Mouse (Mus musculus) limb, embryonic 11.5 days (tissue): ENCODE data around the gene Myo5a. TPM values are rescaled to one million over a fixed set of nuclear protein-coding genes. Genes with fewer than 3 reads are reported as not detected.

ENCODE experiments used
- ATAC-seq: fragments of 200-750 bp; cut with Nextera tagmentation; 2 replicates; pipeline ENCODE4 v1.8.0; 2017; ENCODE audit warnings: low read depth; ENCODE audit not compliant: insufficient number of reproducible peaks, low FRiP score, low TSS enrichment
- DNase-seq: peaks from one replicate; pipeline ENCODE4 v3.0.0-alpha.2; 2015; ENCODE audit warnings: low spot score
- H3K27ac ChIP-seq: fragments of 300-500 bp; sonication (generic); replicated peaks from 2 replicates; pipeline ENCODE4 v1.5.1; 2014; ENCODE audit warnings: low read depth, mild to moderate bottlenecking, low read length
- H3K27me3 ChIP-seq: fragments of 300-500 bp; sonication (generic); 2 replicates; pipeline ENCODE4 v1.6.1; 2014; ENCODE audit warnings: mild to moderate bottlenecking, low read length, mixed read lengths; ENCODE audit not compliant: control insufficient read depth, insufficient read depth
- H3K36me3 ChIP-seq: fragments of 300-500 bp; sonication (generic); 2 replicates; pipeline ENCODE4 v1.6.1; 2014; ENCODE audit warnings: mild to moderate bottlenecking, low read length, moderate library complexity, mixed read lengths; ENCODE audit not compliant: control insufficient read depth, insufficient read depth
- H3K4me1 ChIP-seq: fragments of 300-500 bp; sonication (generic); 2 replicates; pipeline ENCODE4 v1.6.1; 2014; ENCODE audit warnings: low read length, mixed read lengths; ENCODE audit not compliant: control insufficient read depth, insufficient read depth
- H3K4me2 ChIP-seq: fragments of 300-500 bp; sonication (generic); 2 replicates; pipeline ENCODE4 v1.6.1; 2014; ENCODE audit warnings: low read depth, mild to moderate bottlenecking, moderate library complexity; ENCODE audit not compliant: severe bottlenecking
- H3K4me3 ChIP-seq: fragments of 300-500 bp; sonication (generic); 2 replicates; pipeline ENCODE4 v1.5.1; 2014; ENCODE audit warnings: low read depth, low read length
- H3K9ac ChIP-seq: fragments of 300-500 bp; sonication (generic); 2 replicates; pipeline ENCODE4 v1.6.1; 2014; ENCODE audit warnings: mild to moderate bottlenecking, low read length
- H3K9me3 ChIP-seq: fragments of 300-500 bp; sonication (generic); 2 replicates; pipeline ENCODE4 v1.6.1; 2016; ENCODE audit warnings: low read length; ENCODE audit not compliant: control insufficient read depth
- WGBS: fragments of 180-500 bp; shearing (Covaris S2); extraction: QIAGEN DNeasy Blood & Tissue Kit; methylation state at CpG from one replicate; pipeline ENCODE4 v1.1.7; 2014; 5-methylcytosine and 5-hydroxymethylcytosine counted together
- polyA plus RNA-seq: library from polyadenylated mRNA; unstranded; fragments of >200 nt; fragmentation: Nextera tagmentation; extraction: Ambion mirVana; gene quantifications from 2 replicates; pipeline ENCODE4 v1.2.1, GENCODE M21; 2014

The Myo5a gene
- polyA plus RNA-seq, 1 experiment from 2014 or later: 21.0 TPM

DNA sequence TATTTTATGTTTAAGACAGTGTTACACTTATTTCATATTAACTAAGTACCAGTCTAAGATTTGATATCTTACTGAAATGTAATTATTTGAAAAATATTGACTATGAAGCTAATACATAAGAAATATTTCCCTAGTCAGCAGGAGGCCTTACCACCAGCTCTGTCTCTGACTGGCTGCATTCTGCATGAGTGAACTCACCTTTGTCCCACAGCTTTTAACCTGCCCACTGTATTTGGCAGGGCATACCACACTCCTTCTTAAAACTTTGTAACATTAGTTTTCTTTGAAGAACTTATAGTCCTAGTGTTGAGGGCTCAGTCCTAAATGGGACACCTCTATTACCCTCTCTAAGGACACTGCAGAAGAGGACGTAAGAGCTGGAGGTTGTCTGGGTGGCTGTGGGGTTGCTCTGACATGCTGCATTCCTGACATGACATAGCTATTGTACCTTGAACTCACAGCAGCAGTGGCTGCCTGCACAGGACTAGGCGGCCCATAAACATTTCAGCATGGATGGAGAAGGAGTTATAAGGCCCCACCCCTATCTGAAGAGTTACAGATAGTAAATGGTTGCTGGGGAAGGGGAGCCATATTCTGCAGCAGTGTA lies 45.9 kb downstream of the Myo5a start:
- H3K36me3 ChIP-seq: no peaks in the 10 kb centered on the region
- 71% methylated on average over 2 of the region's 2 CpGs for WGBS
- no peaks in the 10 kb centered on the region for H3K4me1 ChIP-seq
- ATAC-seq (no peak), DNase-seq (no peak)
- H3K9ac ChIP-seq: no peak overlapping the region
- H3K9me3 ChIP-seq: no peaks in the 10 kb centered on the region
- no peak overlapping the region for H3K27ac ChIP-seq
- no peaks in the 10 kb centered on the region for H3K27me3 ChIP-seq
- H3K4me3 ChIP-seq: no peak overlapping the region
- no peak overlapping the region for H3K4me2 ChIP-seq

DNA sequence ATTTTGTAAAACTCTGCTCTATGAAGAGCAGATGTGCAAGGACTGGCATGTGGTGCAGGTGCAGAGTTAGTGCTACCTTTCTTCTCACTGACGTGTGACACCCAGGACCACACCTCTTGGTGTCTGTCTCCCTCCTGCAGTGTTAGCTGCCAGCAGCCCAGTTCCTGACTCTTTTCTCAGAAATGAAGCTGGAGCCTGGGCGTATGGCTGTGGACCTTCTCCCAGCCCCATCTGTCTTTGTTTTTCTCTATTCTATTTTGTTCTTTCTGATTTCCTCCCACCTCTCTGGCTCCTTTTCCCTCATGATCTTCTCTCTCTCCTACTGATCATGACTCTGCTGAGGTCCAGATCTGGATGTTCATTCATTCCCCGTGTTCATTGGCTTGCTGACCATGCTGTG lies 50.3 kb downstream of the Myo5a start:
- Histone ChIP-seq H3K27ac (no peak overlapping the region), H3K27me3 (no peaks in the 10 kb centered on the region), H3K9ac (no peak overlapping the region), H3K4me2 (no peak overlapping the region), H3K4me1 (no peaks in the 10 kb centered on the region), H3K36me3 (no peaks in the 10 kb centered on the region), H3K4me3 (no peak overlapping the region), H3K9me3 (no peaks in the 10 kb centered on the region)
- ATAC-seq (no peak), DNase-seq (no peak)
- 87% methylated on average over 3 of the region's 3 CpGs for WGBS

DNA sequence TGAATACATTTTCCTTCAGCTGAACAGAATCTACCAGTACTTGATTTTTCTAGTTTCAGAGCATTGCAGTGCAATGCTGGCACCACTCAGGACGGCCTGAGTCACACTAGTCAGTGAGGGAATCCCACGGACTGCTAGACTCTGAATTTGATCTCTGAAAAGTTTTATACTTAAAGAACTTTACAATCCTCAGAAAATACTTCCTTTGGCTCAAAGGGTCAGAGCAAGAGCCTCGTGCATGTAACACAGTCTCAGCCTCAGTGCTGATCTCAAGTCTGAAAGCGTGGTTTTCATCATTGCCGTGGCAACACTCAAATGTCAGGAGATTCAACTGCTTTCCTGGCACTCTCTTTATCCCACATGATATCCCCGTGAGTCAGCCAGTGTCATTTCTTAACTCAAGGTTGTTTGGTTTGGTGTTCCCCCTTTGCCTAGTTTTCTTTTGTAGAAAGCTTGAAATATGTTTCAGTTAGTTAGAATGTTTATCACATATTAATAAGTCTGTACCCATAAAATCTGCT lies 53.4 kb downstream of the Myo5a start:
- H3K9ac ChIP-seq: no peak overlapping the region
- WGBS: 81% methylated on average over 6 of the region's 6 CpGs
- H3K27me3 ChIP-seq: no peaks in the 10 kb centered on the region
- H3K27ac ChIP-seq: no peak overlapping the region
- ATAC-seq: no peak
- no peak for DNase-seq
- no peaks in the 10 kb centered on the region for H3K4me1 ChIP-seq
- no peak overlapping the region for H3K4me3 ChIP-seq
- H3K36me3 ChIP-seq: no peaks in the 10 kb centered on the region
- H3K4me2 ChIP-seq: no peak overlapping the region
- H3K9me3 ChIP-seq: no peaks in the 10 kb centered on the region

DNA sequence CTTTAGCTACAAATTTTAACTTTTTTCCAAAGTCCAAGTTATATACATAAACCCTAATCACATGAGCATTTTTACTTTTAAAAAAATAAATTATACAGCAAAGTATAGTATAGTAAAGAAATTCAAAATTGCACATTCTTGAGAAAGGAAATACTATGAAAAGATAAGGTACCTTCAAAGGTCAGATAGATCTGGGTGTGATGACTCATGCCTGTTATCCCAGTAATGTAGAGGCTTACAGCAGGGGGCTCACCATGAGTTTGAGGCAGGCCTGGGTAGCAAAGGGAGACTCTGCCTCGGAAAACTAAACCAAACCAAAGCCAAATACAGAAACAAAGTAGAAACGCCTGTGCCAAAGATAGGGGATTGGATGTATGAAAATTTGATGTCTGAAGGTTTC lies 59.7 kb downstream of the Myo5a start:
- Histone ChIP-seq H3K4me1 (no peaks in the 10 kb centered on the region), H3K36me3 (no peaks in the 10 kb centered on the region), H3K9ac (no peak overlapping the region), H3K27me3 (no peaks in the 10 kb centered on the region), H3K4me2 (no peak overlapping the region), H3K4me3 (no peak overlapping the region), H3K9me3 (no peaks in the 10 kb centered on the region), H3K27ac (no peak overlapping the region)
- ATAC-seq (no peak), DNase-seq (no peak)
- 91% methylated on average over 2 of the region's 2 CpGs for WGBS

DNA sequence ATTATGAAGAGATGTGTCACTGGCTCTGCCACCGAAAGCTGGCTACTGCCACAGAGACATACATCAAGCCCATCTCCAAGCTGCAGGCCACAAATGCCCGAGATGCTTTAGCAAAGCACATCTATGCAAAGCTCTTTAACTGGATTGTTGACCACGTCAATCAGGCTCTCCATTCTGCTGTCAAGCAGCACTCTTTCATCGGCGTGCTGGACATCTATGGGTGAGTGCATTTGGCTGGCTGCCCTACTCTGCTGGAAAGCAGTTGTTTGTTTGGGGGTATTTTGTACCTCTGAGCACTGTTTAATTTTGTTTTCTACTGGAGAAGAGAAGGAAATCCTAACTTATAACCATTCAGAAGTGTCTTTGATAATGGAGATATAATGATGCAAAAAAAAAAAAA lies 76.1 kb downstream of the Myo5a start:
- Histone ChIP-seq H3K4me3 (no peak overlapping the region), H3K9me3 (no peaks in the 10 kb centered on the region), H3K27ac (no peak overlapping the region), H3K27me3 (no peaks in the 10 kb centered on the region), H3K4me1 (no peaks in the 10 kb centered on the region), H3K36me3 (no peaks in the 10 kb centered on the region), H3K4me2 (no peak overlapping the region), H3K9ac (no peak overlapping the region)
- WGBS: 89% methylated on average over 5 of the region's 5 CpGs
- ATAC-seq (no peak), DNase-seq (no peak)

DNA sequence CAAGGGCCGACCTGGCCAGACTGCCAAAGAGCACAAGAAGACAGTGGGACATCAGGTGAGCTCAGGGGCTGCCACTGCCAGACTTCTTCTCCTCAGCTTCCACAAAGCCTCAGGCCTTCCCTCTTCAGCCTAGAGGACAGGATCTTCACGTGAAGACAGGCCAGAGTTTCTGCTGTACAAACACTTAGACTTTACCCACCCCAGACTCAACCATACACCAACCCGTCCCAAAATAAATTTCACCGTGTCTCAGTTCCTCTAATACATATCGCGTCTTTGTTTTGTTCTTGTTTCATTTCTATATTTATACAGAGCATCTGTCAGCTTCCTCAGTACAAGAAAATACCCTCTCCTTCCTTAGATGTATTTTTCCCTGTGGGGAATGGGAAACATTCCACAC lies 89.7 kb downstream of the Myo5a start:
- no peak for DNase-seq
- Histone ChIP-seq H3K4me1 (no peaks in the 10 kb centered on the region), H3K27me3 (no peaks in the 10 kb centered on the region), H3K9ac (no peak overlapping the region), H3K27ac (no peak overlapping the region), H3K4me2 (no peak overlapping the region), H3K4me3 (no peak overlapping the region), H3K36me3 (no peaks in the 10 kb centered on the region; the same call in 1 of the 2 replicates), H3K9me3 (no peaks in the 10 kb centered on the region)
- 92% methylated on average over 6 of the region's 6 CpGs for WGBS
- ATAC-seq: no peak

DNA sequence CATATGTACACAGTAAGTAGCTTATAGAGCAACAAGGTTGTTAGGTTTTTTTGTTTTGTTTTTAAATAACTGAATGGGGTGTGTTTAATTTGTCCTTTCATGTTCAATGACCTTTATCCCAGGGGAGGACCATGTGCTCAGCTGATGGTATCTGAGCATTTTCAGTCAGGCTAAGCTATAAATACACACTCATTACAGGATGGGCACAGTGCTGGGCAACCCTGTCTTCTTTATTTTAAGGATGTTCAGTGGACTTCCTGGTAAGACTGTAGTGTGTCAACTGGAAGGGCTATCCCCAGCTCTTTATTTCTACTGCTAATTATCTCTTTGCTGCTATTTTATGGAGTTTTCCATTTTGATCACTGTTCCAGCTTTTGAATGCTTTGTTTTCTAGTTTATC lies 92.8 kb downstream of the Myo5a start:
- H3K9me3 ChIP-seq: no peaks in the 10 kb centered on the region
- no peaks in the 10 kb centered on the region; the same call in 1 of the 2 replicates for H3K36me3 ChIP-seq
- DNase-seq (no peak), ATAC-seq (no peak)
- no peak overlapping the region for H3K27ac ChIP-seq
- H3K9ac ChIP-seq: no peak overlapping the region
- no peaks in the 10 kb centered on the region for H3K4me1 ChIP-seq
- no peak overlapping the region for H3K4me2 ChIP-seq
- no peak overlapping the region for H3K4me3 ChIP-seq
- no peaks in the 10 kb centered on the region for H3K27me3 ChIP-seq

DNA sequence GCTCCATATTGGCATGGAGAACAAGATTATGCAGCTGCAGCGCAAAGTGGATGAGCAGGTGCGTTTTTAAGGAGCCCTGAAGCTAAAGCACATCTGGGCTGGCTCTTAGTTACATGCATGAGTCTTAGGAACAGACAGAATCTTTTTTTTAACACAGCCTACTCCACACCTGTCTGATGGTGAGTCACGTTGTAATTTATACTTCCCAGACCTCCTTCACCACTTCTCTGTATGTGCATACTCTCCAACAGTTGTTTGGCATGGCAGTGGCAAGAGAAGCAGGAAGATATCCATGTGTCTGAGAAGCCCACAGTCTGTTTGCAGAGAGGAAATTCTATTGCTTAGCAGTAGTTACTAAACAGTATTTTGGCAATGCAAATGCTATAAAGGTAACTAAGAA lies 100.9 kb downstream of the Myo5a start:
- no peak for DNase-seq
- Histone ChIP-seq H3K4me1 (no peaks in the 10 kb centered on the region), H3K9ac (no peak overlapping the region), H3K4me2 (no peak overlapping the region), H3K36me3 (0 out of 2 replicates have a peak, but pooled peaks cover 2% of the 10 kb centered on the region), H3K27ac (no peak overlapping the region), H3K27me3 (no peaks in the 10 kb centered on the region), H3K9me3 (no peaks in the 10 kb centered on the region), H3K4me3 (no peak overlapping the region)
- ATAC-seq: no peak
- 95% methylated on average over 3 of the region's 3 CpGs for WGBS
